Mouse (Mus musculus): ENCODE results near the gene Cdkal1. TPM values are rescaled to one million over a fixed set of nuclear protein-coding genes. Genes with fewer than 3 reads are reported as not detected.

Cdkal1 gene
- 10 to 100 TPM; 42.5 to 49.3 TPM for polyA plus RNA-seq (2017; shearing (Covaris generic))

DNA sequence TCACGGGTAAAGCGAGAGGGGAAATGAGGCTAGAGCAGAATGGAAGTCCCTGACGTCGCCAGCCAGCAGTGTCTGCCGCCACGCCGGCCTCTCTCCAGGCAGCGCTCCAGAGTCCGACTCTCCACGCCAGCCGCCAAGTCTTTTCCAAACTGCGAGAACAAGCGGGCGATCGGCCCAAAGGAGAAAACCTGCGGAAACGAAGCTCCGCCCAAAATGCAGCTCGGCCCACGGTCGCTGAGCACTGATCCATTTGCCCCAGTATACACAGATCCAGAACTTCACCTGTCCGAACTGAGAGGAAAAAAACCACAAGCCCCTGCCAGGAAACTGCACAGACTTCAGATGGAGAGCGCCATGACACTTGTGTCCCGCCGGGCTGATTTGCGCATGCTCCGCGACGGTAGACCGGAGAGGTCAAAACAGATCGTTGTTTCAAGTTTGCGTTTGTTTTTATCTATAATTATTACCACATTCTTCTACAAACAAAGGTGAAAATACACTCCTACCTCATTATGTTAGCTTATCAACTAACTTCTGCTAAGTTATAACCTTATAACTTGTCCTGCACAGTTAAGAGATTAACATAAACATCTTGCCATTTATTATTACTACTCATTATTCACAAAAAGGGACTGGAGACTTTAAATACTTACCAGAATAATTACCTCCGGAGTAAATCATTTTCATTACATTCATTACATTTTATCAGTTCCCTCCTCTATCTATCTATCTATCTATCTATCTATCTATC lies at the start of gene Cdkal1:
Gene Cdkal1 (minus strand): TSS at position 394 of the 751 bp plus-strand sequence.
- ATAC-seq: peak; percentile 82

DNA sequence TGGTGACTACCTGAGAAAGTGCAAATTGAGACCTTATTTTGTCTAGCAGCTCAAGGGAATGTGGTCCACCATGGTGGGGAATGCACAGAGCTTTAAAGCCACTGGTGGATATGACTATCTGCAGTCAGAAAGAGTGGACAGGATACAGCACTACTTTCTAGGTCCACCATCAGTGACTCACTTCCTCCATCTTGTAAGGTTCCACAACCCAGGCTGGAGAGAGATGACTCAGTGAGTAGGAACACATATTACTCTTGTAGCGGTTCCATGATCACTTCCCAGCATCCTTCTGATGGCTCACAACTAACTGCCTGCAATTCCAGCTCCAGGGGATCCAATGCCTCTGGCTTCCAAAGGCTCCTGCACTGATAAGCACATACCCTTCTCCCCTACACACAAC lies 47.9 kb upstream of the Cdkal1 start:
- no peak for ATAC-seq

GRCm38 (mm10) chr13:29902676-29903075 lies 47.2 kb upstream of the Cdkal1 start:
- ATAC-seq: no peak

DNA sequence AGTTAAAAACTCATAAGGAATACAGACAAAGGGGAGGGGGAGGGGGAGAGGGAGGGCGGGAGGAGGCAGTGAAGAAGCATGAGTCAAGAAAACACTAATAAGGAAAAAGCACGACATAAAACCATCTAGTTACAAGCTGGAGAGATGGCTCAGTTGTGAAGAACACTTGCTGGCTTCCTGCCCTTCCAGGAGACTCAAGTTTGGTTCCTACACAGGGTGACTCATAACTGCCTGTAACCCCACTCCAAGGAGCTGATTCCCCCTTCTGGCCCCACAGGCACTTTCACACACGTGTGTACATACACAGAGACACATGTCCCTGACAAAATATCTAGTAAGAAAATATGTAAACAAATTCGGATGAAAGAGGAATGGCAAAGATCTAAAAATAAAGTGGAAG lies 46.2 kb upstream of the Cdkal1 start:
- no peak for ATAC-seq

- ATAC-seq: no peak
Measured at GRCm38 (mm10) chr13:29866780-29867179, 11.3 kb upstream of the Cdkal1 start.

GRCm38 (mm10) chr13:29864331-29864730 lies 8.9 kb upstream of the Cdkal1 start:
- ATAC-seq: no peak

GRCm38 (mm10) chr13:29860087-29860486 lies 4.6 kb upstream of the Cdkal1 start:
- ATAC-seq: no peak

DNA sequence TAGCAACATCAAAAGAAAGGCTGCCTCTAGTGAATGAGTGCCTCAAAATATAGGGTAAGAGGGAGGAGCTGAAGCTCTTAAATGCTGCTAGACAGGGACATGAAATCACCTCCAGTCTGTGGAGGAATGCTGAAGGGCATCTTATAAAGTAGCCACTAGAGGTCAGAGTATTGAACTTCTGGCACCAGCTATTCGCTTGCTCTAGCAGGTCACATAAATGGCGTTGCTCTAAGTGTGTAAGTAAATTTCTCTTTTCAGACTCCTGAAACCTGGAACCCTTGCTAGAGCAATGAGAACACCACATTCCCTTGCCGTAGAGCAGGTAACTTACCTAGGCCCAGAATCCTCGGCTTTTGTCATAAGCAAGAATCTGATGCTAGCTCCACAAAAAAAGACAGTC lies 2.0 kb upstream of the Cdkal1 start:
- peak; percentile 83 for ATAC-seq

GRCm38 (mm10) chr13:29854876-29855275 lies 598 bp downstream of the Cdkal1 start:
- peak; percentile 31 for ATAC-seq

- ATAC-seq: peak; percentile 81
Measured at GRCm38 (mm10) chr13:29838409-29839047, 16.9 kb downstream of the Cdkal1 start.

DNA sequence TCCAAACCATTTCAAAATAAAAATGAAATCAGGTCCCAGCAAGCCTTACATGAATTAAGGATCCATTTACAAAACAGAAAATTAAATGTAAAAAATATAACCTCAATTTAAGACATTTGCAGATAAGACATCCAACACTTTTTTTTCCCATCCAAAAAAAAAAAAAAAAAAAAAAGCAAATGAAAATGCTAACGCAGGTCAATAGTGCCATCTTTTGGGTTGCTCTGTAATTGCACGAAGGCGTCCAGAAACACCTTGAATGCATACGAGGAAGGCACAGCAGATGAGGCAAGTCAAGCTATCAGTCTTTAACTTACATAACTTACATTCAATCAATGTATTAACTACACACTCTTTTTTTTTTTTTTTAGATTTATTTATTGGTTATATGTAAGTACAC lies 20.3 kb downstream of the Cdkal1 start:
- peak; percentile 50 for ATAC-seq

- no peak for ATAC-seq
Measured at GRCm38 (mm10) chr13:29833751-29834150, 21.7 kb downstream of the Cdkal1 start.

- ATAC-seq: no peak
Measured at GRCm38 (mm10) chr13:29831126-29831525, 24.3 kb downstream of the Cdkal1 start.

DNA sequence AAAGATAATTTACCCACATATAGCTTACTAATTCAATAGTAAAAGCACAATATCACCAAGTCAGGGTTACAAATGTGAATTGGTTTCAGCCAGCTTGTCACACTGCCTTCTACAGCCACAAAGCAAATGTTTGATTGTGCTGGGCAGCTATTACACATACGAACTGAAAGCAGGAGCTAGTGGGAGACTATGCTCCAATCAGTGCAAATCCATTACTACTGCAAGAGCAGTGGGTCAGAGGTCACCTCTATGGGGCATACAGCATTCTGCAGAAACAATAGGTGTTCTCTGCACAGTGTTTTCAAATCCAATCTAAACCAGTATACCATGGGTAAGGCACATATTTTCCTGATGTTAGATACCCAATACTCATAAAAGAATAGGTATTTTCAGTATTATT lies 27.4 kb downstream of the Cdkal1 start:
- no peak for ATAC-seq

DNA sequence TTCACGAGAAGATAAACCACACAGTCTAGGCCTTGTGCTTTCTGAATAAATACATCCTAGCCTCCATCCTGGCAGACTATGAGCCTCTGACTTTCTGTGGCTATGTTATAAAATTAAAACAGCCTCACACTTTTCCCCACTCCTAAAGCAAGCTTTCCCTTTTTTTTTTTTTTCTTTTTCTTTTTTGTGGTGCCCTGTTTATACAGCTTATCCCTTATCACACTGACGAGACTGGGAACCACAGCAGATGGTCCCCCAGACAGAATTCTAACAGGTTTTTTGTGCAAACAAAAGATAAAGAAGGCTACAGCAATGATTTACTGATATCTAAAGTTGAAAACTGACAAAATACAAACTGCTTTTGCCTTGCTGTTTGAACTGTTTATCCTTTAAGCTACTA lies 29.0 kb downstream of the Cdkal1 start:
- no peak for ATAC-seq

DNA sequence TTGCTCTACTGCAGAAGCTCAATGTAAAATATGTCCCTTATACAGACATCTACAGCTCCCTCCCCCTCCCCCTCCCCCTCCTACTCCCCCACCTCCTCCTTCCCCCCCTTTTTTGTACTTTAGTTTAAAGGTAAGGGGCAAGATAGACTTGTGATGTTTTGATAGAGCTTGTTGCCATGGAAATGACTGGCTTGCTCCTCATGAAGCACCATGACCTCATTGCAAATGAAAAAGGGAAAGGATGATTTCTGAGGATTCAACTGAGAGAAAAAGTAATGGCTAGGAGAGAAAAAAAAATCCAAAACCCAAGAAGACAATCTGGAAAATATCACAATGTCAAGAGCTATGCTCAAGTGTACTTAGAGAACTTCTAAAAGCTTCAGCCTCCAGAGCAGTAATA lies 29.4 kb downstream of the Cdkal1 start:
- no peak for ATAC-seq

DNA sequence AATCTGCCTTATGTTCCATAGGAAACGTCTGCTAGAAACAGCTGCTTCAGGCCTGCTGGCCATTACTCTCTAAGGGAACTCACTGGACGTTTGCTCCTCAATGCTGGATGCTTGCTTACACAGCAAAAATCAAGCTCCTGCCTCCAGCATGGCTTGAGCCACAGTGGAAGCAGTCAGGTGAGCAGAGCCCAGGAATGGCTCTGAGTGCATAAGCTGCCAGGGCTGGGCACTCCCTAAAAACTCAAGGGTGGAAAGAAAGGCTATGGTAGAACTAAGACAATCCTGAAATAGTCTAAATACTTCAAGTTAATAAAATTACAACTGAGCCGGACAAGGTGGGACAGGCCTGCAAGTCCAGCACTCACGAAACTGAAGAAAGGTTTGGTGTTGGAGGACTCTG lies 30.7 kb downstream of the Cdkal1 start:
- ATAC-seq: no peak

DNA sequence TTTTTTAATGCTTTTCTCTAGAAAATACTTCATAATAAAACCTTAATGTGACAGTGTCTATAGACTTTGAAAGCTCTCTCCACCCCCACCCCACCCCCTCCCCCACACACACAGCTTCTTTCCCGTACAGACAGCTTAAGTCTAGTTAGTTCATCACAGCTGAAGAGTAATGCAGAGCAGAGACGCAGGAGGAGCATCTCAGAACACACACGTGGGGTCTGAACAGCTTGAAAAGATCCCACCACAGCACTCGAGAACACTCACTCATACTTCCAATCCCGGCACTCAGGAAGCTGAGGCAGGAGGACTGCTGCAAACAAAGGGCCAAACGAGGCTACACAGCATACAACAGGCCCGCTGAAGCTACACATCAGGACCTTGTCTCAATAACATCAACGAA lies 31.1 kb downstream of the Cdkal1 start:
- ATAC-seq: no peak

- ATAC-seq: no peak
Measured at GRCm38 (mm10) chr13:29823906-29824305, 31.6 kb downstream of the Cdkal1 start.

DNA sequence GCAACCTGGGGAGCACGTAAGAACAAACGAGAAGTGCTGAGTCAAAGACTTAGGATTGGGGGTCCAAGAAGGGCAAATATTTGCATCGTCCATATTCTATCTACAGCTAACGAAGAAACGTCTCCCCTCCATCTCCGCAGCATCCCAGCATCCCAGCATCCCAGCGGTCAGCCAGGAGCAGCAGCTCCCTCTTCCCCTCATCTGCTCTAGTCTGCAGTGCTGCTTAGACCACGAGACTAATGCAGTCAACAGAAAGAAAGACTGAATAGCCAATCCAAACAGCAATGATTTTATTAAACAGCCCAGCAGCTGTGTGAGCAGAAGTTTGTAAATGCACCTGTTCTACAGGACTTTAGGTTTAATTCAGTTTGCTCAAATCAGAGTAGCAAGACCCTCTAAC lies 32.0 kb downstream of the Cdkal1 start:
- ATAC-seq: no peak

GRCm38 (mm10) chr13:29819910-29820583 lies 35.4 kb downstream of the Cdkal1 start:
- no peak for ATAC-seq

- ATAC-seq: no peak
Measured at GRCm38 (mm10) chr13:29819147-29819546, 36.3 kb downstream of the Cdkal1 start.

DNA sequence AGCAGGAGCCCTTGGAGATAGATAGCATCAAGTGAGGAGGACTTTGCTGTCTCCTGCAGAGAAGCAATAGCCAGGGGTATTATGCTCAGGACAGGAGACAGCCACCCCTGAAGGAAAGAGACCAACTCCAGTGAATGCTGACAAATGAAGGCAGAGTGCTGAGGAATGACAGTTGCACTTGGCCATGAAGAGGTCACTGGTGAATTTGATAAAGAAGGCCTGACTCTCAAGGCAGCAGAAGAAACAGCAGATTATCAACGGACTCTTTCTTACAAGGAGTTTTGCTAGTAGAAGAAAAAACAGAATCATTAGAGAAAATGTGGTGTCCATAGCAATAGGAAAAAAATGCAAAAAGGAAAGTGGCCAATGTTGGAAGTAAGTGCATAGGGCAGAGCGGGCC lies 37.2 kb downstream of the Cdkal1 start:
- no peak for ATAC-seq

DNA sequence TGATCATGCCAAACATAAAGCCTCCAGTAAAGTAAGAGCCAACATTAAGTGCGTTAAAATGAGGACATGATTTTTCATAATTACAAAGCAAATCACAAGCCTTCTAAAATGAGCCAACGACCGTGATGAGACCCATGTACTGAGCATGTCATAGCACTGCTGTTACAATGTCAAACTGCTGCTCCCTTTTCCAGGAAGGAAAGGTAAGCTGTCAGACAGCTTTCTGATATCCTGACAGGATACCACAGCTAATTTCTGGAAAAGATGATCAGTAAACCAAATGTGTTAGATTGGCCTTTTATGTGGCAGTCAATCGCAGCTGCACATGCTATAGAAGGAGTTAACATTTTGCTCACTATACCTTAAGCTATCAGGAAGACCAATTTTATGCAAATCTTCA lies 44.7 kb downstream of the Cdkal1 start:
- no peak for ATAC-seq

Measured in CD4-positive, CD25-positive, alpha-beta regulatory T cell, adult 4 months (primary cell).